Mouse (Mus musculus): ENCODE measurements around the gene Celf6.

DNA sequence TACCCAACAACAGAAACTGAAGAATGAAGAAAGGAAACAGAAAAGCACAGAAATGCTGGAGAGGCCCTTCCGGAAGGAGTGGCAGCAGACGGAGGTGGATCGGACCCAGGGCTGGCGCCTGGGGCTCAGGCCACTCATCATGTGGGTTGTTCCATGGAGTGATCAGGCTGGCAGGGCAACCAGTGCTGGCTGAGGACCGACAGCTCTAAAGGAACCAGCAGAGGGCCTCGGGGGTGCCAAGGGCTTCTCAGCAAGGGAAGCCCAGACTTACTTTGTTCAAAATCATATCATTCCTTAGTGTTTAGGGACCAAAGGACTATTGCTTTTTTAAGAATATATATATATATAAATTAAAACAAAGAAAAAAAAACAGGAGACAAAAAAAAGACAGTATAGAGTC lies 28.2 kb downstream of the Celf6 start:
- TF ChIP-seq HCFC1 (IDR thresholded peaks at IDR 0.05; ENCODE audit: low read depth, low read length): no peak
- no peak for TF ChIP-seq POLR2A (IDR thresholded peaks at IDR 0.05; ENCODE audit: control insufficient read depth in 1 of 2, insufficient read depth in 1 of 2, low read depth in 1 of 2, low read length in 2 of 2, poor library complexity in 1 of 2)
- TF ChIP-seq USF2 (IDR thresholded peaks at IDR 0.05; ENCODE audit: borderline replicate concordance in 1 of 2, insufficient read depth in 1 of 2, low read depth in 1 of 2, low read length in 2 of 2): no peak
- peak in 1 of 3 experiments; percentile 1; a peak in 1 of 6 replicates for TF ChIP-seq CTCF (IDR thresholded peaks at IDR 0.05 in 2 of 3, conservative IDR thresholded peaks at IDR 0.05 in 1 of 3; ENCODE audit: control insufficient read depth in 1 of 3, insufficient read depth in 1 of 3, low read depth in 2 of 3, low read length in 3 of 3, poor library complexity in 1 of 3, severe bottlenecking in 1 of 3)
- TF ChIP-seq BHLHE40 (IDR thresholded peaks at IDR 0.05; ENCODE audit: borderline replicate concordance, low read depth, low read length): no peak
- no peak for TF ChIP-seq MAFK (IDR thresholded peaks at IDR 0.05; ENCODE audit: borderline replicate concordance, low read depth, low read length)
- no peak for TF ChIP-seq CHD1 (IDR thresholded peaks at IDR 0.05; ENCODE audit: low read depth, low read length)
- no peak for TF ChIP-seq CHD2 (IDR thresholded peaks at IDR 0.05; ENCODE audit: low read length)
- no peak for TF ChIP-seq ZC3H11A (IDR thresholded peaks at IDR 0.05; ENCODE audit: low read depth, low read length)

Data from MEL (cell line).